Mouse (Mus musculus) frontal cortex, postnatal 10 days (tissue): ENCODE measurements around the gene Osmr.
"Not testable (repeated sequence)": the region's sequence is repeated elsewhere in the genome, so short reads cannot be mapped to it uniquely, and the experiment has no call there.

ENCODE experiments used
- DNase-seq, 2 experiments: peaks; one replicate each; pipeline ENCODE4 v3.0.0; 2022; ENCODE audit warnings: low spot score in 2 of 2, mixed read lengths in 1 of 2

The Osmr gene

GRCm38 (mm10) chr15:6862125-6862524 is 12.6 kb downstream of the Osmr start:
- DNase-seq, result no peak

GRCm38 (mm10) chr15:6861617-6862016 is 13.2 kb downstream of the Osmr start:
- DNase-seq, result no peak

- no peak for DNase-seq
Observed at GRCm38 (mm10) chr15:6859781-6860180, 15.0 kb downstream of the Osmr start.

GRCm38 (mm10) chr15:6858871-6859270 is 15.9 kb downstream of the Osmr start:
- DNase-seq, result no peak

GRCm38 (mm10) chr15:6857270-6857905 is 17.4 kb downstream of the Osmr start:
- DNase-seq, result no peak

GRCm38 (mm10) chr15:6849851-6850250 is 24.9 kb downstream of the Osmr start:
- DNase-seq, result no peak

GRCm38 (mm10) chr15:6840199-6840598 is 34.6 kb downstream of the Osmr start:
- no peak for DNase-seq

- DNase-seq, result no peak
Observed at GRCm38 (mm10) chr15:6815807-6816206, 59.0 kb downstream of the Osmr start.

GRCm38 (mm10) chr15:6801212-6801611 is 73.6 kb downstream of the Osmr start:
- not testable (repeated sequence) for DNase-seq

GRCm38 (mm10) chr15:6792846-6793245 is 81.9 kb downstream of the Osmr start:
- DNase-seq, result no peak

GRCm38 (mm10) chr15:6791648-6792047 is 83.1 kb downstream of the Osmr start:
- DNase-seq, result no peak

GRCm38 (mm10) chr15:6790011-6790410 is 84.8 kb downstream of the Osmr start:
- no peak for DNase-seq

- no peak for DNase-seq
Observed at GRCm38 (mm10) chr15:6787236-6787635, 87.5 kb downstream of the Osmr start.

- no peak for DNase-seq
Observed at GRCm38 (mm10) chr15:6786212-6786611, 88.6 kb downstream of the Osmr start.

- no peak for DNase-seq
Observed at GRCm38 (mm10) chr15:6772265-6772664, 102.5 kb downstream of the Osmr start.
